In genomic region chr2:59774374-59774773, GRCm38 (mm10) we compare ENCODE assay signal across 16 mouse cellular contexts.
"Had no signal": no experiment of that assay in that cellular context is flagged by ENCODE, and none has a peak within 500 bp of the region (broad histone marks: within the 10 kb centered on the region; RNA-seq: fewer than 3 reads in every experiment).

No protein-coding gene starts in this region.

- ATAC-seq: liver, postnatal 0 days; midbrain, embryonic 13.5 days; midbrain, embryonic 15.5 days had no signal

- H3K4me3 ChIP-seq: liver, embryonic 13.5 days; liver, embryonic 15.5 days; megakaryocyte, embryonic 14.5 days; midbrain, embryonic 13.5 days; midbrain, embryonic 15.5 days; neural tube, embryonic 12.5 days had no signal

- H3K27ac ChIP-seq: liver, embryonic 13.5 days; liver, embryonic 15.5 days; macrophage; midbrain, embryonic 13.5 days; midbrain, embryonic 15.5 days; neural tube, embryonic 12.5 days had no signal

- DNase-seq: liver, embryonic 13.5 days; liver, postnatal 0 days; lung, postnatal 10 days; right cerebral cortex, postnatal 14 days; spleen, adult 18-20 months; thymus, adult 18-20 months; thymus, postnatal 14 days; thymus, postnatal 36 days had no signal

- H3K9ac ChIP-seq: liver, embryonic 13.5 days; liver, embryonic 15.5 days; liver, postnatal 0 days; midbrain, embryonic 13.5 days; midbrain, embryonic 15.5 days; neural tube, embryonic 12.5 days had no signal

- H3K4me1 ChIP-seq: liver, embryonic 13.5 days; liver, embryonic 15.5 days had no signal

- H3K27me3 ChIP-seq: liver, embryonic 13.5 days; liver, embryonic 15.5 days; midbrain, embryonic 15.5 days; neural tube, embryonic 12.5 days had no signal

- H3K36me3 ChIP-seq: liver, embryonic 13.5 days; liver, embryonic 15.5 days; midbrain, embryonic 13.5 days; midbrain, embryonic 15.5 days had no signal

- H3K4me2 ChIP-seq: liver, embryonic 11.5 days; liver, embryonic 13.5 days; liver, embryonic 15.5 days; midbrain, embryonic 11.5 days; midbrain, embryonic 13.5 days; midbrain, embryonic 15.5 days; neural tube, embryonic 12.5 days had no signal

- H3K9me3 ChIP-seq: liver, embryonic 13.5 days; liver, embryonic 15.5 days; megakaryocyte, embryonic 14.5 days; midbrain, embryonic 13.5 days; midbrain, embryonic 15.5 days; neural tube, embryonic 12.5 days had no signal
